Mouse (Mus musculus) liver, embryonic 14.5 days (tissue): ENCODE results near the gene U2af1. TPM values are rescaled to one million over a fixed set of nuclear protein-coding genes. Genes with fewer than 3 reads are reported as not detected.

Experiments used
- ATAC-seq: fragments of 200-750 bp; cut with Nextera tagmentation; 2 replicates; pipeline ENCODE4 v1.8.0; 2017; ENCODE audit warnings: moderate number of reproducible peaks, mild to moderate bottlenecking, moderate library complexity; ENCODE audit not compliant: insufficient read depth
- DNase-seq, 3 experiments: peaks; one replicate each; pipeline ENCODE4 v3.0.0-alpha.2; 2012 to 2013; ENCODE audit warnings: low read depth in 3 of 3, low spot score in 3 of 3
- H3K27ac ChIP-seq: fragments of 300-500 bp; sonication (generic); 2 replicates; pipeline ENCODE4 v1.5.1; 2014; ENCODE audit warnings: moderate library complexity, mild to moderate bottlenecking, control low read depth, inconsistent platforms
- H3K27me3 ChIP-seq: fragments of 300-500 bp; sonication (generic); 2 replicates; pipeline ENCODE4 v1.6.1; 2014; ENCODE audit warnings: mild to moderate bottlenecking, low read length, moderate library complexity; ENCODE audit not compliant: control insufficient read depth, insufficient read depth
- H3K36me3 ChIP-seq: fragments of 300-500 bp; sonication (generic); replicated peaks from 2 replicates; pipeline ENCODE4 v1.6.1; 2014; ENCODE audit warnings: low read depth; ENCODE audit not compliant: control insufficient read depth, insufficient read depth
- H3K4me1 ChIP-seq, 2 experiments: fragments of 200-500 bp in 1 of 2; fragments of 300-500 bp in 1 of 2; sonication (generic) in 1 of 2; replicated peaks; 2 replicates each; pipeline ENCODE4 v1.6.1; 2012 to 2014; ENCODE audit warnings: antibody characterized with exemption in 1 of 2, inconsistent platforms in 1 of 2, low read length in 1 of 2; ENCODE audit not compliant: control insufficient read depth in 2 of 2, insufficient read depth in 2 of 2
- H3K4me2 ChIP-seq: fragments of 300-500 bp; sonication (generic); 2 replicates; pipeline ENCODE4 v1.6.1; 2014; ENCODE audit warnings: low read depth, mild to moderate bottlenecking, control low read depth, moderate library complexity
- H3K4me3 ChIP-seq, 2 experiments: fragments of 200-500 bp in 1 of 2; fragments of 300-500 bp in 1 of 2; sonication (generic) in 1 of 2; 2 replicates each; pipeline ENCODE4 v1.5.1; 2012 to 2014; ENCODE audit warnings: low read depth in 2 of 2, low read length in 2 of 2, mild to moderate bottlenecking in 2 of 2, control low read depth in 1 of 2, inconsistent platforms in 1 of 2, moderate library complexity in 1 of 2; ENCODE audit not compliant: insufficient read depth in 1 of 2
- H3K9ac ChIP-seq: fragments of 300-500 bp; sonication (generic); replicated peaks from 2 replicates; pipeline ENCODE4 v1.6.1; 2014; ENCODE audit warnings: mild to moderate bottlenecking, control low read depth, moderate library complexity
- H3K9me3 ChIP-seq: fragments of 300-500 bp; sonication (generic); 2 replicates; pipeline ENCODE4 v1.6.1; 2016; ENCODE audit warnings: low read length, mixed read lengths; ENCODE audit not compliant: control insufficient read depth
- CTCF ChIP-seq: IDR thresholded peaks from 2 replicates; pipeline ENCODE4 v1.5.1; 2016; ENCODE audit warnings: antibody characterized with exemption, low read depth, control low read depth
- EP300 ChIP-seq: IDR thresholded peaks from 2 replicates; pipeline ENCODE4 v1.6.1; 2016; ENCODE audit warnings: antibody characterized with exemption, low read depth
- WGBS: fragments of 180-500 bp; shearing (Covaris S2); extraction: QIAGEN DNeasy Blood & Tissue Kit; methylation state at CpG from one replicate; pipeline ENCODE4 v1.1.7; 2014; ENCODE audit not compliant: insufficient replicate concordance; 5-methylcytosine and 5-hydroxymethylcytosine counted together
- polyA plus RNA-seq, 2 experiments: library from polyadenylated mRNA; depleted of rRNA in 1 of 2; stranded (reverse) in 1 of 2; unstranded in 1 of 2; fragments of >200 nt; fragmentation: Nextera tagmentation in 1 of 2; extraction: Ambion mirVana in 1 of 2; gene quantifications; 2 replicates each; pipeline versions ENCODE4 v1.2.1 to v1.2.3; 2012 to 2014

Gene U2af1
- polyA plus RNA-seq, 2 experiments, result 83.3 to 145 TPM

DNA sequence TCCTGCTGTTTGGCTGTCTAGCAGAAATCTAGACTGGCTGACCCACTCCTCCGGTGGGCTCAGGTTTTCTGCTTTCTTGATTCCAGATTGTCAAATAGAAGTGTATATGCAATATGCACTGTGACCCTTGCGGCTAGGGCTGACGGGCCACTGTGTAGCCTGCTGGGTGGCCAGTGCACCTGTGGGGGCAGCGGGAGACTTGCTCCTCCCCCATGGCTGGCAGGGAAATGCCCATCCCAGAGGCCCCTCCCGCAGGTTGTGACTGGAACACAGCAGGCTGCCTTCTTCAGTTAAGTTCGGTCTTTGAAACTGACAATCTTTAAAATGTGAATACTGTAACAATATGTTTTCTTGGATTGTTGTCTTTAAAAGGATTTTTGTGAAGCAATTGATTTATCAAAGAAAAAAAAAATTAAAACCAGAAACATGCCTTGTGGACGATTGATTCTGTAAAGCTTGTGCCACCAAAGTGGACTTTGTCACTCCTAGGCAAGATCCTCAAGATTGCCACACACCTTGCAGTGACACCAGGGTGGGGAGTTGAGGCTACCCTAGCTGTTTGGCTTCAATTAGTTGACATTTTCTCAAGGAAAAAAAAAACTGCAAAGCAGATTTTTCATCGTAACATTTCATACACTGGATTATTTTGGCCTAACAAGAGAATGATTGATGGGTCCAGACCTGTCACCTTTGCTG, 51.3 kb downstream of the U2af1 start:
- H3K9ac ChIP-seq, result no peak overlapping the region
- no peak for ATAC-seq
- no peaks in the 10 kb centered on the region for H3K4me1 ChIP-seq
- 72% methylated on average over 8 of the region's 8 CpGs for WGBS
- TF ChIP-seq CTCF (no peak), EP300 (no peak)
- no peak overlapping the region for H3K4me3 ChIP-seq
- no peak overlapping the region for H3K4me2 ChIP-seq
- H3K36me3 ChIP-seq, result peaks cover 6% of the 10 kb centered on the region; the same call in 1 of the 2 replicates
- H3K27me3 ChIP-seq, result no peaks in the 10 kb centered on the region
- no peaks in the 10 kb centered on the region for H3K9me3 ChIP-seq
- DNase-seq, result no peak
- no peak overlapping the region for H3K27ac ChIP-seq

DNA sequence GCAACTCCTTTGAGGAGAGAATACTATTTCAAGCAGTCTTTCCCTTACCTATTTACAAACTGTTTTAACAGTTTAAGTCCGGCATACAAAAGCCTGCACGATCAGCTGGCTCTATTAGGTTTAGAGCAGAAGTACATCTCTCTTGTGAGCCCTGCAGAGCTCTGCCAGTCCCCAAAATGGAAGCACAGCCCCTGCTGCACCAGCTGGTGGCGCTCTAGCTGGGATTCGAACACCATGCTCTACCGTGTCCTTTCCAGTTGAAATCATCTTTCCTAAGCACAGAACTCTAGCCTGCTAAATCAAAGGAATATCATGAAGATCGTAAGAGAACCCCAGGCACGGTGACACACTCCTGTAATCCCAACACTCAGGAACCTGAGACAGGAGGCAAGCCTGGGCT, 52.3 kb downstream of the U2af1 start:
- Histone ChIP-seq H3K4me3 (no peak overlapping the region), H3K4me2 (no peak overlapping the region), H3K36me3 (peaks cover 6% of the 10 kb centered on the region; the same call in 1 of the 2 replicates), H3K4me1 (no peaks in the 10 kb centered on the region), H3K27ac (no peak overlapping the region), H3K9me3 (no peaks in the 10 kb centered on the region), H3K27me3 (no peaks in the 10 kb centered on the region), H3K9ac (no peak overlapping the region)
- 73% methylated on average over 7 of the region's 7 CpGs for WGBS
- TF ChIP-seq CTCF (peak; percentile 44; the same call in 1 of the 2 replicates), EP300 (no peak)
- DNase-seq, result no peak
- ATAC-seq, result no peak

DNA sequence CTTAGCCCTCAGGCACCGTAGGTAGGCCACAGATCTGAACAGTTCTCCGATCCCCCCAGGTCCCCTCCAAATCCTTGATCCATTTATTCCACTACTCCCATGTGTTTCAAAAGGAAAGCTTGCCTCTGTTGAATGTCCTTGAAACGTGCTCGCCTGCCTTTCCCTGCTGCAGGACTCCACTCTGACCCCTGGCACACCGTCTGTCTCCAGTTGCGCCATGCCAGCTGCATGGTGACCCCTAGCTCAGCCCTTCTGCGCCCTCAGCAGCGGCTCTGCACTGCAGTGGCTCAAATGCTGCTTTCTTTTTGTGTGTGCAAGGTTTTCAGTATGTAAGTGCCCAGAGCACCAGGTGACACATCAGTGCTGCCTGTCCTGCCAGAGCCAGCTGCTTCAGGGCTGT, 60.1 kb downstream of the U2af1 start:
- DNase-seq (no peak), ATAC-seq (no peak)
- WGBS, result 76% methylated on average over 8 of the region's 8 CpGs
- Histone ChIP-seq H3K9me3 (no peaks in the 10 kb centered on the region), H3K27ac (no peak overlapping the region), H3K4me1 (peaks cover 0 to 5% of the 10 kb centered on the region in 2 experiments; a peak in 2 of 4 replicates), H3K36me3 (peaks cover 6% of the 10 kb centered on the region; the same call in 1 of the 2 replicates), H3K9ac (no peak overlapping the region), H3K4me2 (no peak overlapping the region), H3K27me3 (no peaks in the 10 kb centered on the region), H3K4me3 (no peak overlapping the region)
- TF ChIP-seq EP300 (no peak), CTCF (no peak)

DNA sequence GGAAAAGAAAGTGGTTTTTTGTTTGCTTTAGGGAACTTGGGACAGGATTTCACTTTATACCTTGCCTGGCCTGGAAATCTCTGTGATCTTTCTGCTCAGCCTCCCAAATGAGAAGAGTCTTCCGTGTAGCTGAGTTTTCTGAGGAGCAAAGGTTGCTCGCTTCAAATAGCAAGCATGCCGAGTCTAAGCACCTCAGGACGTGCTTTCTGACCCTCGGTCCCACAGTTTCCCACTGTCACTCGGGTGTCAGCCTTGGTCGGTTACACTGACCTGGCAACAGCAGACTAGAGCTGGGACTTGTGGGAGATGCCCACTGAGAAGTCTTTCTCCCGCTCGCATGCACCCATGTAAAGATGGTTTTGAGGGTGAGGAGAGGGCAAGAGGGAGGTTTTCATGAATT, 60.7 kb downstream of the U2af1 start:
- no peak for DNase-seq
- no peak for TF ChIP-seq CTCF
- TF ChIP-seq EP300, result no peak
- Histone ChIP-seq H3K4me2 (no peak overlapping the region), H3K27me3 (no peaks in the 10 kb centered on the region), H3K36me3 (peaks cover 3% of the 10 kb centered on the region; the same call in 1 of the 2 replicates), H3K4me1 (peaks cover 0 to 5% of the 10 kb centered on the region in 2 experiments; a peak in 2 of 4 replicates), H3K9me3 (no peaks in the 10 kb centered on the region), H3K27ac (no peak overlapping the region), H3K4me3 (no peak overlapping the region), H3K9ac (no peak overlapping the region)
- 77% methylated on average over 9 of the region's 9 CpGs for WGBS
- no peak for ATAC-seq

Other genes with a start within 250 kb of the U2af1 start
- gene Wdr4, start 138.9 kb downstream of the U2af1 start, polyA plus RNA-seq (2012; rRNA removed), result 13.7 and 14.1 TPM in 2 replicates
- 20.8 and 21.1 TPM in 2 replicates for gene Wdr4, start 138.9 kb downstream of the U2af1 start, polyA plus RNA-seq (2014; fragmentation: Nextera tagmentation; extraction: Ambion mirVana)
- 37.5 and 65.5 TPM in 2 replicates for gene Ndufv3, start 138.8 kb downstream of the U2af1 start, polyA plus RNA-seq (2012; rRNA removed)
- gene Ndufv3, start 138.8 kb downstream of the U2af1 start, polyA plus RNA-seq (2014; fragmentation: Nextera tagmentation; extraction: Ambion mirVana), result 189 and 194 TPM in 2 replicates
- gene Pknox1, start 94.2 kb downstream of the U2af1 start, polyA plus RNA-seq (2012; rRNA removed), result 5.5 and 7.0 TPM in 2 replicates
- gene Pknox1, start 94.2 kb downstream of the U2af1 start, polyA plus RNA-seq (2014; fragmentation: Nextera tagmentation; extraction: Ambion mirVana), result 10.6 and 11.8 TPM in 2 replicates
- 14.6 and 15.7 TPM in 2 replicates for gene Cbs, start 21.7 kb downstream of the U2af1 start, polyA plus RNA-seq (2012; rRNA removed)
- gene Cbs, start 21.7 kb downstream of the U2af1 start, polyA plus RNA-seq (2014; fragmentation: Nextera tagmentation; extraction: Ambion mirVana), result 13.1 and 14.9 TPM in 2 replicates
- gene Cryaa, start 18.9 kb upstream of the U2af1 start, polyA plus RNA-seq (2012; rRNA removed), result not detected in 2 replicates
- not detected in 2 replicates for gene Cryaa, start 18.9 kb upstream of the U2af1 start, polyA plus RNA-seq (2014; fragmentation: Nextera tagmentation; extraction: Ambion mirVana)
- gene Sik1, start 196.9 kb upstream of the U2af1 start, polyA plus RNA-seq (2012; rRNA removed), result 2.6 TPM in 2 replicates
- 3.0 and 3.8 TPM in 2 replicates for gene Sik1, start 196.9 kb upstream of the U2af1 start, polyA plus RNA-seq (2014; fragmentation: Nextera tagmentation; extraction: Ambion mirVana)